Mouse (Mus musculus) adrenal gland, postnatal 4 days (tissue): ENCODE measurements around the gene Fgfr2. TPM values are rescaled to one million over a fixed set of nuclear protein-coding genes. Genes with fewer than 3 reads are reported as not detected.
A peak's percentile ranks its signal among the peaks of the same experiment; 100 is the strongest.

Source experiments
- DNase-seq, 2 experiments: peaks; one replicate each; pipeline ENCODE4 v3.0.0; 2021 to 2022; ENCODE audit warnings: low spot score in 2 of 2, mixed read lengths in 2 of 2
- total RNA-seq, 2 experiments: library from RNA; stranded (reverse); gene quantifications; 2 replicates each; pipeline ENCODE4 v1.2.3; 2021

Fgfr2 gene
- total RNA-seq, 2 experiments from 2014 or later: 205 to 210 TPM

- DNase-seq: no peak
Measured at GRCm38 (mm10) chr7:130768151-130768550, 2355.0 kb downstream of the Fgfr2 start.

- DNase-seq: no peak
Measured at GRCm38 (mm10) chr7:130766411-130767170, 2356.6 kb downstream of the Fgfr2 start.

- no peak for DNase-seq
Measured at GRCm38 (mm10) chr7:130764160-130764559, 2359.0 kb downstream of the Fgfr2 start.

GRCm38 (mm10) chr7:130762071-130762897, 2360.9 kb downstream of the Fgfr2 start:
- DNase-seq: peak in 1 of 2 experiments; percentile 24

- no peak for DNase-seq
Measured at GRCm38 (mm10) chr7:130757326-130757865, 2365.8 kb downstream of the Fgfr2 start.

- DNase-seq: no peak
Measured at GRCm38 (mm10) chr7:130756343-130756835, 2366.8 kb downstream of the Fgfr2 start.

- no peak for DNase-seq
Measured at GRCm38 (mm10) chr7:130754790-130755189, 2368.4 kb downstream of the Fgfr2 start.

GRCm38 (mm10) chr7:130751678-130752077, 2371.5 kb downstream of the Fgfr2 start:
- DNase-seq: no peak

GRCm38 (mm10) chr7:130750752-130751490, 2372.2 kb downstream of the Fgfr2 start:
- DNase-seq: no peak

GRCm38 (mm10) chr7:130749165-130749564, 2374.0 kb downstream of the Fgfr2 start:
- DNase-seq: no peak

- no peak for DNase-seq
Measured at GRCm38 (mm10) chr7:130743239-130744025, 2379.7 kb downstream of the Fgfr2 start.

- no peak for DNase-seq
Measured at GRCm38 (mm10) chr7:130741099-130741498, 2382.1 kb downstream of the Fgfr2 start.

- no peak for DNase-seq
Measured at GRCm38 (mm10) chr7:130734195-130734787, 2388.9 kb downstream of the Fgfr2 start.

- DNase-seq: no peak
Measured at GRCm38 (mm10) chr7:130733423-130733822, 2389.7 kb downstream of the Fgfr2 start.

GRCm38 (mm10) chr7:130732908-130733307, 2390.2 kb downstream of the Fgfr2 start:
- no peak for DNase-seq

- DNase-seq: no peak
Measured at GRCm38 (mm10) chr7:130731792-130732191, 2391.4 kb downstream of the Fgfr2 start.

- DNase-seq: no peak
Measured at GRCm38 (mm10) chr7:130727560-130727959, 2395.6 kb downstream of the Fgfr2 start.

- no peak for DNase-seq
Measured at GRCm38 (mm10) chr7:130726724-130727422, 2396.3 kb downstream of the Fgfr2 start.

- no peak for DNase-seq
Measured at GRCm38 (mm10) chr7:130726185-130726584, 2397.0 kb downstream of the Fgfr2 start.
